Mouse (Mus musculus): Measurements from ENCODE around the gene Ccng1. TPM values are rescaled to one million over a fixed set of nuclear protein-coding genes. Genes with fewer than 3 reads are reported as not detected.

The Ccng1 gene
- polyA plus RNA-seq (2016; fragmentation: Nextera tagmentation; extraction: Ambion mirVana) = 35.4 and 37.7 TPM in 2 replicates

GRCm38 (mm10) chr11:40755109-40755627 lies at the start of gene Ccng1:
Gene Ccng1 (minus strand): TSS chr11:40755311.
- WGBS = 1% methylated on average over 25 of the region's 25 CpGs
- Histone ChIP-seq H3K9me3 (no peaks in the 10 kb centered on the region), H3K9ac (peak within 1 kb of the TSS; percentile 70), H3K4me2 (peak within 1 kb of the TSS; percentile 77), H3K4me1 (peaks cover 8% of the 10 kb centered on the region), H3K36me3 (replicated peaks) (peaks cover 6% of the 10 kb centered on the region; the same call in 1 of the 2 replicates), H3K27ac (0 out of 2 replicates have a peak within 1 kb of the TSS, but pooled peaks have one; percentile 13), H3K4me3 (replicated peaks) (peak within 1 kb of the TSS; percentile 68), H3K27me3 (no peaks in the 10 kb centered on the region)
- peak; percentile 99 for ATAC-seq (ENCODE audit: low FRiP score)

- no peaks in the 10 kb centered on the region for H3K36me3 ChIP-seq (replicated peaks)
- H3K4me3 ChIP-seq (replicated peaks) = no peak overlapping the region
- H3K4me2 ChIP-seq = no peak overlapping the region
- WGBS = 41% methylated on average over 5 of the region's 5 CpGs
- H3K9ac ChIP-seq = no peak overlapping the region
- no peaks in the 10 kb centered on the region for H3K9me3 ChIP-seq
- H3K4me1 ChIP-seq = no peaks in the 10 kb centered on the region
- no peaks in the 10 kb centered on the region for H3K27me3 ChIP-seq
- ATAC-seq (ENCODE audit: low FRiP score) = no peak
- H3K27ac ChIP-seq = no peak overlapping the region
These were observed 35.2 kb upstream of the Ccng1 start for GRCm38 (mm10) chr11:40790307-40790706.

- WGBS = 35% methylated on average over 4 of the region's 4 CpGs
- no peak overlapping the region for H3K27ac ChIP-seq
- no peaks in the 10 kb centered on the region for H3K36me3 ChIP-seq (replicated peaks)
- no peaks in the 10 kb centered on the region for H3K27me3 ChIP-seq
- no peak for ATAC-seq (ENCODE audit: low FRiP score)
- no peak overlapping the region for H3K4me2 ChIP-seq
- H3K9ac ChIP-seq = no peak overlapping the region
- H3K9me3 ChIP-seq = no peaks in the 10 kb centered on the region
- H3K4me3 ChIP-seq (replicated peaks) = no peak overlapping the region
- H3K4me1 ChIP-seq = no peaks in the 10 kb centered on the region
These were observed 34.6 kb upstream of the Ccng1 start for GRCm38 (mm10) chr11:40789701-40790100.

- no peak for ATAC-seq (ENCODE audit: low FRiP score)
- Histone ChIP-seq H3K36me3 (replicated peaks) (no peaks in the 10 kb centered on the region), H3K9ac (no peak overlapping the region), H3K27me3 (no peaks in the 10 kb centered on the region), H3K9me3 (no peaks in the 10 kb centered on the region), H3K4me2 (no peak overlapping the region), H3K4me1 (no peaks in the 10 kb centered on the region), H3K4me3 (replicated peaks) (no peak overlapping the region), H3K27ac (no peak overlapping the region)
- WGBS = 78% methylated on average over 2 of the region's 2 CpGs
These were observed 31.8 kb upstream of the Ccng1 start for GRCm38 (mm10) chr11:40786900-40787299.

GRCm38 (mm10) chr11:40784326-40784725 lies 29.2 kb upstream of the Ccng1 start:
- 79% methylated on average over 8 of the region's 8 CpGs for WGBS
- no peaks in the 10 kb centered on the region for H3K36me3 ChIP-seq (replicated peaks)
- H3K4me1 ChIP-seq = no peaks in the 10 kb centered on the region
- no peak overlapping the region for H3K9ac ChIP-seq
- H3K4me2 ChIP-seq = no peak overlapping the region
- no peaks in the 10 kb centered on the region for H3K9me3 ChIP-seq
- no peaks in the 10 kb centered on the region for H3K27me3 ChIP-seq
- ATAC-seq (ENCODE audit: low FRiP score) = no peak
- H3K4me3 ChIP-seq (replicated peaks) = no peak overlapping the region
- H3K27ac ChIP-seq = no peak overlapping the region

GRCm38 (mm10) chr11:40783346-40783745 lies 28.2 kb upstream of the Ccng1 start:
- Histone ChIP-seq H3K9ac (no peak overlapping the region), H3K4me3 (replicated peaks) (no peak overlapping the region), H3K4me2 (no peak overlapping the region), H3K36me3 (replicated peaks) (no peaks in the 10 kb centered on the region), H3K27ac (no peak overlapping the region), H3K27me3 (no peaks in the 10 kb centered on the region), H3K9me3 (no peaks in the 10 kb centered on the region), H3K4me1 (no peaks in the 10 kb centered on the region)
- ATAC-seq (ENCODE audit: low FRiP score) = no peak
- WGBS = 91% methylated on average over 1 of the region's 1 CpGs

GRCm38 (mm10) chr11:40781857-40782256 lies 26.7 kb upstream of the Ccng1 start:
- Histone ChIP-seq H3K27ac (no peak overlapping the region), H3K36me3 (replicated peaks) (no peaks in the 10 kb centered on the region), H3K4me1 (no peaks in the 10 kb centered on the region), H3K4me3 (replicated peaks) (no peak overlapping the region), H3K9ac (no peak overlapping the region), H3K9me3 (no peaks in the 10 kb centered on the region), H3K27me3 (no peaks in the 10 kb centered on the region), H3K4me2 (no peak overlapping the region)
- 72% methylated on average over 2 of the region's 2 CpGs for WGBS
- no peak for ATAC-seq (ENCODE audit: low FRiP score)

- H3K36me3 ChIP-seq (replicated peaks) = no peaks in the 10 kb centered on the region
- peak; percentile 44; the same call in 1 of the 2 replicates for ATAC-seq (ENCODE audit: low FRiP score)
- no peaks in the 10 kb centered on the region for H3K9me3 ChIP-seq
- H3K27me3 ChIP-seq = no peaks in the 10 kb centered on the region
- no peak overlapping the region for H3K27ac ChIP-seq
- no peaks in the 10 kb centered on the region for H3K4me1 ChIP-seq
- no peak overlapping the region for H3K4me3 ChIP-seq (replicated peaks)
- no peak overlapping the region for H3K4me2 ChIP-seq
- H3K9ac ChIP-seq = no peak overlapping the region
- 47% methylated on average over 12 of the region's 12 CpGs for WGBS
These were observed 20.5 kb upstream of the Ccng1 start for GRCm38 (mm10) chr11:40775315-40776269.

- H3K4me2 ChIP-seq = no peak overlapping the region
- no peak overlapping the region for H3K4me3 ChIP-seq (replicated peaks)
- H3K9me3 ChIP-seq = no peaks in the 10 kb centered on the region
- H3K4me1 ChIP-seq = no peaks in the 10 kb centered on the region
- ATAC-seq (ENCODE audit: low FRiP score) = no peak
- H3K27ac ChIP-seq = no peak overlapping the region
- no peaks in the 10 kb centered on the region for H3K36me3 ChIP-seq (replicated peaks)
- H3K27me3 ChIP-seq = no peaks in the 10 kb centered on the region
- 83% methylated on average over 4 of the region's 4 CpGs for WGBS
- H3K9ac ChIP-seq = no peak overlapping the region
These were observed 9.6 kb upstream of the Ccng1 start for GRCm38 (mm10) chr11:40764690-40765089.

- no peaks in the 10 kb centered on the region for H3K9me3 ChIP-seq
- no peak for ATAC-seq (ENCODE audit: low FRiP score)
These were observed 8.3 kb upstream of the Ccng1 start for GRCm38 (mm10) chr11:40763395-40763794.

GRCm38 (mm10) chr11:40759896-40760295 lies 4.8 kb upstream of the Ccng1 start:
- Histone ChIP-seq H3K27ac (no peak overlapping the region), H3K36me3 (replicated peaks) (no peaks in the 10 kb centered on the region), H3K4me2 (no peak overlapping the region), H3K4me3 (replicated peaks) (no peak overlapping the region), H3K27me3 (no peaks in the 10 kb centered on the region), H3K4me1 (no peaks in the 10 kb centered on the region), H3K9me3 (no peaks in the 10 kb centered on the region), H3K9ac (no peak overlapping the region)
- no peak for ATAC-seq (ENCODE audit: low FRiP score)
- 88% methylated on average over 8 of the region's 8 CpGs for WGBS

More at GRCm38 (mm10) chr11:40763395-40763794, 8.3 kb upstream of the Ccng1 start:
- Histone ChIP-seq H3K4me2 (no peak overlapping the region), H3K9ac (no peak overlapping the region), H3K27me3 (no peaks in the 10 kb centered on the region), H3K36me3 (replicated peaks) (no peaks in the 10 kb centered on the region), H3K4me3 (replicated peaks) (no peak overlapping the region), H3K4me1 (no peaks in the 10 kb centered on the region), H3K27ac (no peak overlapping the region)
- 50% methylated on average over 2 of the region's 2 CpGs for WGBS

GRCm38 (mm10) chr11:40755968-40756367 lies 857 bp upstream of the Ccng1 start:
- Histone ChIP-seq H3K36me3 (replicated peaks) (peaks cover 2% of the 10 kb centered on the region; the same call in 1 of the 2 replicates), H3K4me1 (peaks cover 8% of the 10 kb centered on the region), H3K9me3 (no peaks in the 10 kb centered on the region), H3K4me3 (replicated peaks) (no peak overlapping the region), H3K4me2 (peak overlapping the region; percentile 77; the same call in 1 of the 2 replicates), H3K9ac (no peak overlapping the region), H3K27me3 (no peaks in the 10 kb centered on the region), H3K27ac (no peak overlapping the region)
- no peak for ATAC-seq (ENCODE audit: low FRiP score)
- 85% methylated on average over 8 of the region's 8 CpGs for WGBS

Data from forebrain, embryonic 12.5 days (tissue).